Mouse (Mus musculus) hindbrain, embryonic 11.5 days (tissue): ENCODE measurements around the gene Sptb. TPM values are rescaled to one million over a fixed set of nuclear protein-coding genes. Genes with fewer than 3 reads are reported as not detected.
A peak's percentile ranks its signal among the peaks of the same experiment; 100 is the strongest.

Experiments
- ATAC-seq: fragments of 200-750 bp; cut with Nextera tagmentation; 2 replicates; pipeline ENCODE4 v1.8.0; 2017; ENCODE audit warnings: mild to moderate bottlenecking, moderate TSS enrichment, moderate library complexity; ENCODE audit not compliant: low FRiP score
- DNase-seq: peaks from one replicate; pipeline ENCODE4 v3.0.0-alpha.2; 2015; ENCODE audit warnings: low spot score
- H3K27ac ChIP-seq: fragments of 300-500 bp; sonication (generic); 2 replicates; pipeline ENCODE4 v1.5.1; 2014; ENCODE audit warnings: mild to moderate bottlenecking, low read depth, low read length
- H3K27me3 ChIP-seq: fragments of 300-500 bp; sonication (generic); 2 replicates; pipeline ENCODE4 v1.6.1; 2014; ENCODE audit warnings: mild to moderate bottlenecking, low read length, moderate library complexity, mixed read lengths; ENCODE audit not compliant: control insufficient read depth, insufficient read depth
- H3K36me3 ChIP-seq: fragments of 300-500 bp; sonication (generic); 2 replicates; pipeline ENCODE4 v1.6.1; 2014; ENCODE audit warnings: mild to moderate bottlenecking, low read length, moderate library complexity, mixed read lengths; ENCODE audit not compliant: control insufficient read depth, insufficient read depth
- H3K4me1 ChIP-seq: fragments of 300-500 bp; sonication (generic); replicated peaks from 2 replicates; pipeline ENCODE4 v1.6.1; 2014; ENCODE audit warnings: low read length, mixed read lengths; ENCODE audit not compliant: control insufficient read depth, insufficient read depth
- H3K4me2 ChIP-seq: fragments of 300-500 bp; sonication (generic); replicated peaks from 2 replicates; pipeline ENCODE4 v1.6.1; 2014; ENCODE audit warnings: mild to moderate bottlenecking, low read depth, low read length
- H3K4me3 ChIP-seq: fragments of 300-500 bp; sonication (generic); 2 replicates; pipeline ENCODE4 v1.5.1; 2014; ENCODE audit warnings: low read depth, low read length
- H3K9ac ChIP-seq: fragments of 300-500 bp; sonication (generic); 2 replicates; pipeline ENCODE4 v1.6.1; 2014; ENCODE audit warnings: low read depth, low read length
- H3K9me3 ChIP-seq: fragments of 300-500 bp; sonication (generic); 2 replicates; pipeline ENCODE4 v1.6.1; 2016; ENCODE audit warnings: low read length; ENCODE audit not compliant: control insufficient read depth
- WGBS: fragments of 180-500 bp; shearing (Covaris S2); extraction: QIAGEN DNeasy Blood & Tissue Kit; methylation state at CpG from one replicate; pipeline ENCODE4 v1.1.7; 2014; 5-methylcytosine and 5-hydroxymethylcytosine counted together
- polyA plus RNA-seq: library from polyadenylated mRNA; unstranded; fragments of >200 nt; fragmentation: Nextera tagmentation; extraction: Ambion mirVana; gene quantifications from 2 replicates; pipeline ENCODE4 v1.2.1, GENCODE M21; 2014

The Sptb gene
- polyA plus RNA-seq, 1 experiment from 2014 or later, result 3.6 TPM

GRCm38 (mm10) chr12:76651788-76652345 is 58.5 kb downstream of the Sptb start:
- whole genome bisulfite sequencing, result 85% methylated on average over 6 of the region's 6 CpGs
- no peak overlapping the region for H3K4me2 ChIP-seq
- H3K36me3 ChIP-seq, result no peaks in the 10 kb centered on the region
- no peak overlapping the region for H3K9ac ChIP-seq
- H3K27me3 ChIP-seq, result no peaks in the 10 kb centered on the region
- DNase-seq (no peak), ATAC-seq (no peak)
- no peaks in the 10 kb centered on the region for H3K9me3 ChIP-seq
- H3K4me3 ChIP-seq, result no peak overlapping the region
- H3K4me1 ChIP-seq, result no peaks in the 10 kb centered on the region
- no peak overlapping the region for H3K27ac ChIP-seq

- 54% methylated on average over 16 of the region's 16 CpGs for WGBS
These were observed 60.3 kb downstream of the Sptb start for GRCm38 (mm10) chr12:76649708-76650687.

GRCm38 (mm10) chr12:76645222-76646110 is 64.9 kb downstream of the Sptb start:
- peak overlapping the region; percentile 34 for H3K9ac ChIP-seq
- peak overlapping the region; percentile 42 for H3K27ac ChIP-seq
- ATAC-seq, result peak; percentile 73

More at GRCm38 (mm10) chr12:76649708-76650687, 60.3 kb downstream of the Sptb start:
- no peak overlapping the region for H3K4me2 ChIP-seq
- peaks cover 2% of the 10 kb centered on the region; the same call in 1 of the 2 replicates for H3K4me1 ChIP-seq
- H3K9ac ChIP-seq, result no peak overlapping the region
- no peak overlapping the region for H3K4me3 ChIP-seq
- H3K27ac ChIP-seq, result no peak overlapping the region
- ATAC-seq, result peak; percentile 63; the same call in 1 of the 2 replicates
- no peaks in the 10 kb centered on the region for H3K27me3 ChIP-seq
- DNase-seq, result peak; percentile 73
- no peaks in the 10 kb centered on the region for H3K9me3 ChIP-seq
- no peaks in the 10 kb centered on the region for H3K36me3 ChIP-seq

GRCm38 (mm10) chr12:76643679-76644078 is 66.7 kb downstream of the Sptb start:
- DNase-seq (no peak), ATAC-seq (no peak)
- no peak overlapping the region for H3K9ac ChIP-seq
- H3K4me2 ChIP-seq, result no peak overlapping the region
- no peaks in the 10 kb centered on the region for H3K36me3 ChIP-seq
- peaks cover 2% of the 10 kb centered on the region; the same call in 1 of the 2 replicates for H3K4me1 ChIP-seq
- no peaks in the 10 kb centered on the region for H3K27me3 ChIP-seq
- H3K27ac ChIP-seq, result no peak overlapping the region
- H3K4me3 ChIP-seq, result no peak overlapping the region
- WGBS, result 71% methylated on average over 8 of the region's 8 CpGs
- no peaks in the 10 kb centered on the region for H3K9me3 ChIP-seq

More at GRCm38 (mm10) chr12:76645222-76646110, 64.9 kb downstream of the Sptb start:
- peaks cover 2% of the 10 kb centered on the region; the same call in 1 of the 2 replicates for H3K4me1 ChIP-seq
- DNase-seq, result peak; percentile 61
- no peak overlapping the region for H3K4me3 ChIP-seq
- no peaks in the 10 kb centered on the region for H3K36me3 ChIP-seq
- no peaks in the 10 kb centered on the region for H3K27me3 ChIP-seq
- no peaks in the 10 kb centered on the region for H3K9me3 ChIP-seq
- H3K4me2 ChIP-seq, result peak overlapping the region; percentile 24
- WGBS, result 22% methylated on average over 23 of the region's 23 CpGs

- no peak overlapping the region for H3K27ac ChIP-seq
- H3K27me3 ChIP-seq, result no peaks in the 10 kb centered on the region
- DNase-seq (no peak), ATAC-seq (no peak)
- H3K36me3 ChIP-seq, result no peaks in the 10 kb centered on the region
- H3K9me3 ChIP-seq, result no peaks in the 10 kb centered on the region
- WGBS, result 80% methylated on average over 4 of the region's 4 CpGs
- H3K4me2 ChIP-seq, result no peak overlapping the region
- H3K4me3 ChIP-seq, result no peak overlapping the region
- H3K9ac ChIP-seq, result no peak overlapping the region
- H3K4me1 ChIP-seq, result peaks cover 2% of the 10 kb centered on the region; the same call in 1 of the 2 replicates
These were observed 67.7 kb downstream of the Sptb start for GRCm38 (mm10) chr12:76642616-76643015.

- H3K27ac ChIP-seq, result no peak overlapping the region
- no peaks in the 10 kb centered on the region for H3K36me3 ChIP-seq
- H3K4me2 ChIP-seq, result no peak overlapping the region
- H3K9ac ChIP-seq, result no peak overlapping the region
- no peak overlapping the region for H3K4me3 ChIP-seq
- H3K27me3 ChIP-seq, result no peaks in the 10 kb centered on the region
- no peaks in the 10 kb centered on the region for H3K9me3 ChIP-seq
- ATAC-seq, result no peak
- no peak for DNase-seq
- H3K4me1 ChIP-seq, result 0 out of 2 replicates have a peak, but pooled peaks cover 2% of the 10 kb centered on the region
- 64% methylated on average over 8 of the region's 8 CpGs for WGBS
These were observed 69.7 kb downstream of the Sptb start for GRCm38 (mm10) chr12:76640620-76641019.

- Histone ChIP-seq H3K9ac (no peak overlapping the region), H3K36me3 (no peaks in the 10 kb centered on the region), H3K4me2 (no peak overlapping the region), H3K27ac (no peak overlapping the region), H3K27me3 (no peaks in the 10 kb centered on the region), H3K9me3 (no peaks in the 10 kb centered on the region), H3K4me1 (no peaks in the 10 kb centered on the region), H3K4me3 (no peak overlapping the region)
- DNase-seq, result no peak
- no peak for ATAC-seq
- WGBS, result 68% methylated on average over 15 of the region's 15 CpGs
These were observed 75.3 kb downstream of the Sptb start for GRCm38 (mm10) chr12:76634899-76635693.
